Mouse (Mus musculus): ENCODE measurements around the gene Lhx1.

The Lhx1 gene

GRCm38 (mm10) chr11:84526451-84526850, 1.1 kb upstream of the Lhx1 start:
- DNase-seq (ENCODE audit: low spot score in 2 of 2) = no peak

DNA sequence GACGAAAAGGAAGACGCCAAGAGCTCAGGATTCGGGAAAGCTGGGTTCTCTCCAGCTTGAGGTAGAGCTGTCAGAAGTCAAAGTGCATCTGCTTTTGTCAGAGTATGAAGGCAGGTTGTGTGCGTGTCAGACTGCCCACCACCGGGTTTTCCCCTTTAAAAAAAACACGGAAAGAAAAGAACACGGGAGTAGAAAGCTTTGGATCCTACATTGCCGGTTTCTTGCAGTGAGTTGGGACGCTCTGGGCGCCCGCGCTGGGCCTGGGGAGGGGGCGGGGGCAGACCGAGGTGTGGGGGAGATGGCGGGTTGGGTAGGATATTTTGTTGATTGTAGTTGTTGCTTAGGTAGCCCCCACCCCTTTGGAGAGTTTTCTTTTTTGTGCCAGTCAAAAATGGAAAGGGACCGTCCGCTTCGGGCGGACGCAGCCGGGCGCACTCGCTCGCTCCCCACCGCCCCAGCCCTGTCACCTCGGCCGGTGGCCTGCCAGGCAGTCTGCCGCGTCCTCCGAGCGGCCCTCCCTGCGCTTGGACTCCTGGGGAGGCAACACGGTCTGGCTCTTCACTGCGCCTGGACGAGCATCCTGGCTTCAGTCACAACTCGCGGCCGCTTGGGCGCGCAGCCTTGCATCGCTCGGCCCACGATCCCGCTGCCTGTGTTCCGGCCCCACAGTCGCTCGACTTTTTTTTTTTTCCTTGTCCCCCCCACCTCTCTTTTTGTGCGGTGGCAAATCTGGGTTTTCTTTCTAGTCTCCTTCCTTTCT, 644 bp downstream of the Lhx1 start:
- DNase-seq (ENCODE audit: low spot score in 2 of 2) = no peak

DNA sequence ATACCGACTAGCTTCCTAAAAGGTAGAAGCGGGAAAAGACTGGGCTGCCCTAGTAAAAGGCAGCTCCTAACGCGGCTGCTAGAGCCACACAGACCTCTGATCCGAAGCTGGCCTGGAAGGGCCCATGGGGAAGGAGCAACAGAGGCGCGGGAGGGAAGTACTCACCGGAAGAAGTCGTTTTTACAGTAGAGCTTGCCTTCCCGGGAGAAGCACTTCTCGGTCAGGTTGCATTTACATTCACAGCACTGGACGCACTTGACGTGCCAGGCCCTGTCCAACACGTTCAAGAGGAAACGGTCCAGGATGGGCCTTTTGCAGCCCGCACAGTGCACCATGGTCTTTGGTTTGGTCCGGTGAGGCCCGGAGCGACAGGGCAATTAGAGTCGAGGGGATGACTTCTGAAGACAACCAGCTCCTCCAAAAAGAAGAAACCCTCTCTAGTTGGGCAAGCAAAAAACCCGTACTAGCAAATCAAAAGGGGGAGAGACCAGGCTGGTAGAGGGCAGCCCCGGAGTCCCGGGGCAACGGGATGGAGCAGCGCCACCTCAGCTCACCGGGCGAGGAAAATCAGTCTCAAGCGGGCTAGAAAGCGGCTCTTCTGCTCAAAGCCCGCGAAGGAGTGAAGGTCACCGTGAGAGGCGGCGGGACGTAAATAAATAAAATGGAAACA, 1.4 kb downstream of the Lhx1 start:
- DNase-seq (ENCODE audit: low spot score in 2 of 2) = no peak

- DNase-seq (ENCODE audit: low spot score in 2 of 2) = no peak
Measured at GRCm38 (mm10) chr11:84523321-84523831, 2.0 kb downstream of the Lhx1 start.

DNA sequence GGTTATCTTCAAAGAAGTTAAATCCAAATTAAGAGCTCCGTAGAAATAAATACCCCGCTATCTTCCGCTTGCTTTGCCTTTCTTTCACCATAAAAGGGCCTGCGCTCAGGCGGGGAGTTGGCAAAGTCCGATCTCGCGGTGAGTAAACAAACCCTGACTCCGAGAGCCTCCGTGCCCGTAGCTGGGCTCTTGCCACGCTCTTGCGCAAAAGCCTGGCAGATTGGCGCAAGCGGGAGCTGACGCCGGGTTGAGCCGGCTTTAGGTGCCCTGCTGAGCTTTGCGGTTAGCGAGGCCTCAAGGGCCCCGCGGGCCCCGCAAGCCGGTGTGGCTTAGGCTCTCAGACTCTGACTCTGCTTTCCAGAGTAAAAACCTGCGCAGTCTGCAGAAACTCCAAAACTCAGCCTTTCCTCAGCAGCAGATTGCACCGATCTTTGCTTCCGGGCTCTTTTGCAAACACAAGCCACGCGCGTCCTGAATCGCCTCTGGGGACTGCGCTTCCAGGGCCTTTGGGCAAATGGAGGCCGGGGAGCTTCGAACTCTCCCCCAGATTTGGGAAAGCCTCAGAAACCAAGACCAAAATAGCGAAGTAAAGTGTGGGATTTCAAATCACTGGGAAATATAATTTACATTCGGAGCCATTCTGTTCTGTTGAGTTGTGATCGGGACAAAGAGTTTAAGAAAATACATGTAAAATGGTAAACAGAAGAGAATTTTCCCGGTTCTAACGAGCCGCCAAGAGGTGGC, 2.6 kb downstream of the Lhx1 start:
- no peak for DNase-seq (ENCODE audit: low spot score in 2 of 2)

DNA sequence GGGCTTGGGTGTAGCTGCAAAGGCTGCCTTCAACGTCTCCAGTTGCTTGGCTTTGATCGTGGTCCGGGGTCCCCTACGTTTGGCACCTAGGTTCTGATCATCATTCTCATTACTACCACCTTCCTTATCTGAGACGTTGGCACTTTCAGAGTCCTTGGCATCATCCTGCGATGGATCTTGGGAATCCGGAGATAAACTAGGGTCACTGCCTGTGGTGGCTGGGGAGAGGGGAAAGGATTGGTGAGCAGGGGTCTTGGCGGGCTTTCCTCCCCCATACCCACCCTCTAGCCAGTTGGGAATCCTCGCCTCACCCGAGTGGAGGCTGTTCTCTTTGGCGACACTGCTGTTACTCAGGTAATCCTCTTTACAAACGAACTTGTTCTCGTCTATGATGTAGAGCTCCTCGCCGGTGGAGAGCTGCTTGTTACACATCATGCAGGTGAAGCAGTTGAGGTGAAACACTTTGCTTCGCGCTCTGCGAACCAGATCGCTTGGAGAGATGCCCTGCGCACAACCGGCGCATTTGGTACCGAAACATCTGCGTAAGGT, 3.5 kb downstream of the Lhx1 start:
- DNase-seq (ENCODE audit: low spot score in 2 of 2) = no peak

DNA sequence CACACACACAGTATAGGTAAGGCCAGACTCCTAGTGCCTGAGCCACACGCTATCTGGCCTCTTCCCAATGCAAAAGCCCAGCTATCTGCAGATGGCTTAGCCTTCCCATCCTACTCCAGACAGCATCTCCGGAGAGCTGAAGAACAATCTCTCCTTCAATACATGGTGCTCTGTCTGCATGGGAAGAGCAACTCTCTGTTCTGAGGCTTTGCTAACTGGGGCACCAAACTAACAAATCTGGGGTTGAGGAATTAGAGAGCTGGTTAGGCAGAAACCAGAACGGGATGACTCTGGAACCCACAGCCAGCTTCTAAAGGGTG, 4.3 kb downstream of the Lhx1 start:
- no peak for DNase-seq (ENCODE audit: low spot score in 2 of 2)

DNA sequence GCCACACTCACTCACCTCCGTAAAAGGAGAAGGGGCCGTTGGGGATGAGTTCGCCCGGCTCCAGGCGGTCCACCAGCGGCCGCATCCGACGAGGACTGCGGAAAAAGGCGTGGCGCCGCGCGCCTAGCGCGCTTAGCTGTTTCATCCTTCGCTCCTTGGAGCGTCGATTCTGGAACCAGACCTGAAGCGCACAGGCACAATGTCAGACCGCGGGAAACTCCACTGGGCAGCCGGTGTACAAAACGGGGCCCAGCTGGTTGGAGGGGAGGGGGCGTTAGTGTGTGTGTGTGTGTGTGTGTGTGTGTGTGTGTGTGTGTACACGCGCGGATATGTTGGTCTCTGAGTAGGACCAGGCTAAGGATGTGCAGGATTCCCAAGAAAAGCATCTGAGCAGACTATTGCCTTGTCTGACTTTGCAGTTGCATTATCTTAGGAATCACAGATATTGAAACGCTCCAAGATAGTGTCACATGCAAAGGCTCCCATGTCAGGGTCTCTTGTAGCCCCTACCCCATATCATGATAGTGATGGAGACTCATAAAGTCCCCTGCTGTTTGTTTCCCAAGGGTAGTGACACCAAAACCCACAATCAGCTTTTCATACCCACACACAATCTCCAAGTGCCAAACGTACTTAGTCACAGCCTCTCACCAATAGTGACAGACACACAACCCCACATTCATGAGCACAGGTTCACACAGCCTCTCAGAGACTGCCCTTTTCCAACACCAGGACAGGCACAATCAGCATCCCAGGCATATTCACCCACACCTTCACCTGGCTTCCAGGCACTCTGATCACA, 4.9 kb downstream of the Lhx1 start:
- no peak for DNase-seq (ENCODE audit: low spot score in 2 of 2)

DNA sequence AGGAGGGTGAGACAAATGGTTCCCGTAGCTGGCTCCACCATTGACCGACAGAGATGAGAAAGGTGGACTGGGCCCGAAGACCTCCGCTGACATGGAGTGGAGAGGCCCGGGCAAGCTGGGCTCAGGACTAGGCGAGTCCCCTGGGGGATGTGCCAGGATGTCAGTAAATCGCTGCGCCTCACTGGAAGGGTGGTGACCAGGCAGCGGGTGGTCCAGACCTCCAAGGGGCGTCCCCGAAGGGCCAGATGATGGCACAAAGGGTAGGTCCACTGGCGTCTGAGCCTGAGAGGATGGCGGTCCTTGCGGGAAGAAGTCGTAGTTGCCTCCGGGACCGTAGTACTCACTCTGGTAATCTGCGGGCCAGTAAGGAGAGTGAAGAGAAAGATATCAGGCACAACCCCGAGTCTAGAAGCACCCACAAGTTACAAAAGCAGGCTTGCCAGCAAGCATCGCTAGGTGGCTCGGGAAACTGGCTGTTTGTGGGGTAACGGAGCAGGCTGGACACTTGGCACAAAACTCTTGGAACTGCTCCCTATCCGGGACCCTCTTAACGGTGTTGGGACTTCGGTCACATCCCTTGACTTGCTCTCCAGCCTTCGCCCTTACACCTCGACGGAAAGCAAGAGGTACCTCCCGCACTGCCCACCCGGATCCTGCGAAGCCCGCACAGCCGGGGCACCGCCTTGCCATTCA, 5.6 kb downstream of the Lhx1 start:
- no peak for DNase-seq (ENCODE audit: low spot score in 2 of 2)

DNA sequence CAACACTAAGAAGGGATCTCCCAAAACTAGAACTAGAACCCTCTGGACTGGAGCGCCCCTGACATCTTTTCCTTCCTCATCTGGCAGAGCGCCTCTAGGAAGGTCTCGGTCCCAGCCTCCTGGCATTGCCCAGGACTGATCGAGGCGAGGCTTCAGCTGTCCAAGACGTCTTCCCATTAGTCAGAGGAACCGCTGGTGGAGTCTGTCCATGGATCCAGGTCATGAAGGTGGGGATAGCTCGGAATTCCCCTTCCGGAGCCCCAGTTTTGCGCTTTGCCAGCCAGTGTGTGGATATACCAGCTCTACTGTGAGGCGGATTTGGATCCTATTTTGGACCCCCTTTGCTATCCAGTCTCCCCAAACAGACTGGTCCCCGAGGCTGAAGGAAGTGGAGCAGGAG, 6.3 kb downstream of the Lhx1 start:
- DNase-seq (ENCODE audit: low spot score in 2 of 2) = no peak

- no peak for DNase-seq (ENCODE audit: low spot score in 2 of 2)
Measured at GRCm38 (mm10) chr11:84518261-84518660, 7.1 kb downstream of the Lhx1 start.

- no peak for DNase-seq (ENCODE audit: low spot score in 2 of 2)
Measured at GRCm38 (mm10) chr11:84517431-84517830, 7.9 kb downstream of the Lhx1 start.

GRCm38 (mm10) chr11:84516501-84517240, 8.7 kb downstream of the Lhx1 start:
- no peak for DNase-seq (ENCODE audit: low spot score in 2 of 2)

DNA sequence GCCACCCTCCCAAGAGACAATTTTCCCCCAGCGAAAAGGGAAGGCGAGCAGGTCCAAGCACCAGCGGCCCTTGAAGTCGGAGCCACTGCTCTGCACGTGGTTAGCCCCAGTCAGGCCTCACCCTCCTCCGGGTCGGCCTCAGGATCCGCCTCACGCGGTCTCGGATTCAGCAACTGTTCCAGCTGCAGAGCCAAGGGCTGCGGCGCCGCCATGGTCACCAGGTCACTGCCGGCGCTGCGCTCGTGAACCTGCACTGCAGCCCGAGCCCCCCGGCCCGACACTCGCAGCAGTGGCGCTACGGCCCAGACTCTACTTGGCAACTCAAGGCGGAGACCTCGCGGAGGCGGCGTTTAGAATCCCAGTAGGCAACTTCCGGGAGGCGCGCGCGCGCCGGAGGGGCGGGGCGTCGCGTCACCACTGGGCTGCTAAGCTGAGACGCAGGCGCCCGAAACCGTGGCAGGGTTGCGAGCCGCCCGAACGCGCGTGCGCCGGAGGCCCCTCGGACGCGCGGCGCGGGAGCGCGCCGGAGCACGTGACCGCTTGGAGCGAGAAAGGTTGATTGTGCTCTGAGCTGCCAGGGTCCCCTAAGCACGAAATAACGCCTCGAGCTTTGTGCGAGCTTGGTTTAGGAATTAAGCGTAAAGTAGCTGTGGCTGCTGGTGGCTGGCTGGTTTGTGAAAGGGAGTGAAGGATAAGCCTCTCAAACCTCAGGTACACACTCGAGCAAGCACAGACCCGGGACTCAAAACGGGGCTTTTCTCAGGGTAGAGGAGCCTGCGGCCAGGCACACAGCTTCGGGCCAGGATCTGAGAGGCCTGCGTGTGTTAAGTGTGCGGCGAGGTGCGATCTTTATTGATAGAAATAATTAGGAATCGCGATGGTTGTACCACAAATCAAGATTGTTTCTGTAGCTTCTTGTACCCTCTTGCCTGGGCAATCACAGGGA, 11.9 kb downstream of the Lhx1 start, which contains the start of gene Aatf:
Aatf (minus strand) TSS at position 352 of the 946 bp plus-strand sequence.
- DNase-seq (ENCODE audit: low spot score in 2 of 2) = peak; percentile 95

DNA sequence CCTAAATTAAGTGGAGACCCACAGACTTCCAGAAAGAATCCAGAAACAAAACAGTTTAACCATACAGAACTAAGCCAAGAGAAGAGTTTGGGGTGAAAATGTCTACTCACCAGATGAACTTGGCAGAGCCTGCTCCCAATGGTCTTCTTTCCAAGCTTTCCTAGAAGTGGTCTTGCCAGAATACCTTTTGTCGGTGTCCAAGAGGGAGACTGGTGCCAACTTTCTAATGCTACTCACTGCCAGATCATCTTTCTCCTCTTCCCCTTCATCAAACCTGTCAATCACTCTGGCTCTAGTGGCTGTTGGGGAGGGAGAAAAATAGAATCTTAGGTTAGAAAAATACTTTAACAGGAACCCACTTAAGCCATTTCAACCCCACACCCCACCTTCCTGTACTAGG, 13.3 kb downstream of the Lhx1 start:
- DNase-seq (ENCODE audit: low spot score in 2 of 2) = no peak

GRCm38 (mm10) chr11:84504296-84504695, 21.0 kb downstream of the Lhx1 start:
- no peak for DNase-seq (ENCODE audit: low spot score in 2 of 2)

GRCm38 (mm10) chr11:84497944-84498343, 27.4 kb downstream of the Lhx1 start:
- no peak for DNase-seq (ENCODE audit: low spot score in 2 of 2)

DNA sequence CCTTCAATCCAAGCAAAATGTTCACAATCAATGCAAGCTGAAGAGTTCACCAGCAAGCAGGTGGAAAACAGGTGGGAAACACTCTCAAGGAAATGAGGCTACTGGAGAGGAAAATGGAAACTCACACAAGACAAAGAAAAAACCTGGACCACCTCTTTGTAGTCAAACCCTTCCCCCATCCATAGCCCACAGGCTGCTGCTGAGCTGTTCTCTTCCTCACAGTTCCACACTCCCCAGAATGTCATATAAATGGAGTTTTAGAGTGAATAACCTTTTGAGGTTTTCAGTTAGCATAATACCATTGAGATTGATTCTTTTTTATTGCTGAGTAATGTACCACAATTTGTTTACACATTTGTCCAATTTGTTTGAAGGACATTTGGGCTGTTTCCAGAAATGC, 28.4 kb downstream of the Lhx1 start:
- DNase-seq (ENCODE audit: low spot score in 2 of 2) = no peak

- no peak for DNase-seq (ENCODE audit: low spot score in 2 of 2)
Measured at GRCm38 (mm10) chr11:84495774-84496173, 29.6 kb downstream of the Lhx1 start.
